Comparison of ENCODE assay signal across 9 mouse cellular contexts in the genomic region with DNA sequence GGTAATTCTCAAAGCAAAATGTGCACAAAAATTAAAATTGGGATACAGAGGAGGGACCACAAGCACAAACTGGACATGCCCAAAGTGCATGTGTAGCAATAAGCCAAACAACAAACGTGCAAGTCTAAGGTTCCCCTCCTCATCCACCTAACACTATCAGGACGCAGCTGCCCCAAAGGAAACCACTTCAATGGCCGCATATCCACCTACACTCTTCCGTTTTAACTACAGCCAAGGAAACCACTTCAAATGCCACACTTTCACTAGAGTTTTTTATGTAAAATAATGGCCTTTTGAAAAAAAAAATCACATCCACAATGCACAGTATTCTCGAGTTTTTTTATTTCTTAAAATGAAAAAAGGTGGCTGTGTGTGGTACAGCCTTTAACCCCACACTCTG. TPM values are rescaled to one million over a fixed set of nuclear protein-coding genes. Genes with fewer than 3 reads are reported as not detected.
A peak's percentile ranks its signal among the peaks of the same experiment; 100 is the strongest.
DNase-seq lines count a peak whose midpoint lies in the region; ATAC-seq lines count a peak whose summit lies in the region.
"Had no signal": no experiment of that assay in that cellular context is flagged by ENCODE, and none has a peak within 500 bp of the region (broad histone marks: within the 10 kb centered on the region; RNA-seq: fewer than 3 reads in every experiment).

No protein-coding gene starts in this region.

- 81% methylated on average over 5 of the region's 5 CpGs for WGBS in embryonic facial prominence, embryonic 13.5 days
- WGBS in embryonic facial prominence, embryonic 10.5 days = 89% methylated on average over 5 of the region's 5 CpGs
- 80% methylated on average over 5 of the region's 5 CpGs for WGBS in kidney, embryonic 16.5 days

- no peak overlapping the region for H3K4me2 ChIP-seq in embryonic facial prominence, embryonic 13.5 days
- no peak overlapping the region for H3K4me2 ChIP-seq in kidney, embryonic 16.5 days (replicated peaks; ENCODE audit: low read depth, low read length)

- no peak for ATAC-seq in embryonic facial prominence, embryonic 13.5 days (ENCODE audit: insufficient number of reproducible peaks, insufficient read depth, low FRiP score, low TSS enrichment, low read depth)
- no peak for ATAC-seq in kidney, embryonic 16.5 days (ENCODE audit: low FRiP score, low TSS enrichment)

- H3K27me3 ChIP-seq in embryonic facial prominence, embryonic 13.5 days = no peaks in the 10 kb centered on the region
- H3K27me3 ChIP-seq in embryonic facial prominence, embryonic 10.5 days (replicated peaks; ENCODE audit: low read depth, poor library complexity, severe bottlenecking) = no peaks in the 10 kb centered on the region
- no peaks in the 10 kb centered on the region for H3K27me3 ChIP-seq in kidney, embryonic 16.5 days (ENCODE audit: insufficient read depth, low read length)

- DNase-seq in embryonic facial prominence, embryonic 10.5 days (ENCODE audit: low spot score) = no peak
- DNase-seq in kidney, postnatal 25 days = no peak
- DNase-seq in thymus, postnatal 0 days (ENCODE audit: low spot score) = peak; percentile 51
- DNase-seq in thymus, postnatal 4 days = no peak
- DNase-seq in cerebellum, postnatal 14 days = no peak
- no peak for DNase-seq in c-Kit-positive CD71-positive TER-119-positive erythroid progenitor cells, embryonic 14.5 days (ENCODE audit: low spot score)
- DNase-seq: cerebellum, postnatal 36 days had no signal

- no peak overlapping the region for H3K4me3 ChIP-seq in embryonic facial prominence, embryonic 13.5 days
- no peak overlapping the region for H3K4me3 ChIP-seq in embryonic facial prominence, embryonic 10.5 days
- H3K4me3 ChIP-seq in kidney, embryonic 16.5 days (ENCODE audit: low read length) = no peak overlapping the region

- peaks cover 52% of the 10 kb centered on the region for H3K4me1 ChIP-seq in embryonic facial prominence, embryonic 13.5 days
- H3K4me1 ChIP-seq in embryonic facial prominence, embryonic 10.5 days = peaks cover 33% of the 10 kb centered on the region
- peaks cover 44% of the 10 kb centered on the region for H3K4me1 ChIP-seq in kidney, embryonic 16.5 days (ENCODE audit: insufficient read depth, low read length)

- H3K36me3 ChIP-seq in embryonic facial prominence, embryonic 13.5 days = peaks cover 11% of the 10 kb centered on the region; the same call in 1 of the 2 replicates
- H3K36me3 ChIP-seq in embryonic facial prominence, embryonic 10.5 days (replicated peaks) = peaks cover 63% of the 10 kb centered on the region
- peaks cover 3% of the 10 kb centered on the region for H3K36me3 ChIP-seq in kidney, embryonic 16.5 days (ENCODE audit: insufficient read depth, low read length)

- no peaks in the 10 kb centered on the region for H3K9me3 ChIP-seq in embryonic facial prominence, embryonic 13.5 days
- H3K9me3 ChIP-seq in embryonic facial prominence, embryonic 10.5 days = no peaks in the 10 kb centered on the region
- H3K9me3 ChIP-seq in kidney, embryonic 16.5 days (ENCODE audit: low read length) = no peaks in the 10 kb centered on the region

- no peak overlapping the region for H3K9ac ChIP-seq in embryonic facial prominence, embryonic 13.5 days
- 0 out of 2 replicates have a peak overlapping the region, but pooled peaks have one; percentile 22 for H3K9ac ChIP-seq in kidney, embryonic 16.5 days (replicated peaks; ENCODE audit: low read length)

- peak overlapping the region; percentile 29; the same call in 1 of the 2 replicates for H3K27ac ChIP-seq in embryonic facial prominence, embryonic 13.5 days
- no peak overlapping the region for H3K27ac ChIP-seq in embryonic facial prominence, embryonic 10.5 days (replicated peaks)
- H3K27ac ChIP-seq in kidney, embryonic 16.5 days (ENCODE audit: low read length) = 0 out of 2 replicates have a peak overlapping the region, but pooled peaks have one; percentile 48

RNA-seq across cellular contexts. Expression of gene Chd2, which starts 10.8 kb away (rescaled TPM):
- polyA plus RNA-seq in embryonic facial prominence, embryonic 13.5 days (2015; fragmentation: Nextera tagmentation; extraction: Ambion mirVana) = 62.3 and 65.6 TPM in 2 replicates
- polyA plus RNA-seq in embryonic facial prominence, embryonic 10.5 days (2016; fragmentation: Nextera tagmentation; extraction: Ambion mirVana) = 49.2 and 54.8 TPM in 2 replicates
- 45.3 and 59.0 TPM in 2 replicates for polyA plus RNA-seq in kidney, embryonic 16.5 days (2015; fragmentation: Nextera tagmentation; extraction: Ambion mirVana)
- 52.6 and 64.2 TPM in 2 replicates for polyA plus RNA-seq in thymus, postnatal 0 days (2015; fragmentation: Nextera tagmentation; extraction: Ambion mirVana)
